Mouse (Mus musculus): ENCODE measurements at regions not wholly inside any gene's neighbourhood (a gene's known extent, or its start where the extent isn't known, plus 50 kb on each side); places are given as distances from the start of the nearest gene placed in this dataset.

GRCm38 (mm10) chr10:8086442-8086841 lies 130.4 kb upstream of the Tab2 start:
- TF ChIP-seq CTCF (IDR thresholded peaks at IDR 0.05; ENCODE audit: insufficient read depth, low read length): no peak
- TF ChIP-seq POLR2A (IDR thresholded peaks at IDR 0.05; ENCODE audit: borderline replicate concordance, extremely low read depth, low read depth, low read length): no peak
